Mouse (Mus musculus): ENCODE measurements around the gene Ndufaf7.

DNA sequence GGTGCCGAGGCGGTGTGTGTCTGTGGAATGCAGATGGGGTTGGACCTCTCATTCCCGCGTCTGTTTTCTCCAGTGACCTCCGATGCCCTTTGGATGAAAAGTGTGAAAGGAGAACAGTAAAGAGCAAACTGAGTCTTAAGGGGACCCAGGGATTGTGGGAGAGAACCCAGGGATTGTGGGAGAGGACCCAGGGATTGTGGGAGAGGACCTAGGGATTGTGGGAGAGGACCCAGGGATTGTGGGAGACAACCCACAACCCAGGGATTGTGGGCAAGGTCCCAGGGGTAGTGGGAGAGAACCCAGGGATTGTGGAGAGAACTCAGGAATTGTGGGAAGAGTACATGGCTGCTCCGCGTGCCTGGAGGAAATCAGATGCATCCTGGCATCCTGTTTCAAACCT lies 41.9 kb upstream of the Ndufaf7 start:
- TF ChIP-seq CTCF (conservative IDR thresholded peaks at IDR 0.05; ENCODE audit: insufficient read depth, insufficient read length, low read depth, low read length) (no peak), POLR2A (IDR thresholded peaks at IDR 0.05; ENCODE audit: low read depth, low read length) (no peak)
